Mouse (Mus musculus): ENCODE data around the gene Tnks1bp1. TPM values are rescaled to one million over a fixed set of nuclear protein-coding genes. Genes with fewer than 3 reads are reported as not detected.

Tnks1bp1 gene
- total RNA-seq, 2 experiments from 2014 or later, result 88.5 to 102 TPM

DNA sequence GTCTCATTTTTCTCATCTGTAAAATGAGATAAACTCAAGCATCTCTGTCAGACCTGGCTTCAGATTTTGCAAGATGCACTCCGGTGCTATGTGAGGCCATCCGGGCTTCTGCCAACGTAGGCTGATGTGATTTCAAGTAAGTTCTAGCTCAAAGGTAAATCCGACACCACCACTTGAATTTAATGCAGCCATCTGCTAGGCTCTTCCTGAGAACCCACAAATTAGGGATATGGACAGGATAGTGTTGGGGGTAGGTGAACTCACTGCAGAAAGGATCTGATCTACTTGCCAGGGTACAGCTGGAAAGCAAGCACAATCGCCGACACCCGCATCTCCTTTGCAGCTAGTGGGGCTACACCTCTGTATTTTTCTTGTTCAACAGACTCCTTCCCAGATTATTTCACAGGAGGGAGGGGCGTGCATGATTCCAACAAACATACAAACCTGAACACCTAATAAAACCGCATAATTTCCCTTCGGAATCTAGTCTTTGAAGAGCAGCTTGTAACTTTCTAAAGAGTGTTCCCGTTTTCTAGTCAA lies 11.2 kb upstream of the Tnks1bp1 start:
- intact Hi-C loops (cut with DNase I), result loop anchor here (1.0 to 2.0 kb wide), 2 partner anchors 11 to 210 kb away; partner anchors contain the start of gene Timm10
- DNase-seq (ENCODE audit: low spot score in 2 of 2), result no peak

- DNase-seq (ENCODE audit: low spot score in 2 of 2), result peak; percentile 95
- intact Hi-C loops (cut with DNase I), result loop anchor here (1.0 to 2.0 kb wide), 2 partner anchors 10 to 211 kb away; partner anchors contain the start of gene Timm10
Observed at GRCm38 (mm10) chr2:85037047-85038026, 10.5 kb upstream of the Tnks1bp1 start, which contains the start of the genes Ssrp1 and P2rx3. Gene Ssrp1 (plus strand): TSS chr2:85037234. Gene P2rx3 (minus strand): TSS chr2:85037462.

GRCm38 (mm10) chr2:85038336-85038735 lies 9.5 kb upstream of the Tnks1bp1 start:
- intact Hi-C loops (cut with DNase I), result no loop called here

DNA sequence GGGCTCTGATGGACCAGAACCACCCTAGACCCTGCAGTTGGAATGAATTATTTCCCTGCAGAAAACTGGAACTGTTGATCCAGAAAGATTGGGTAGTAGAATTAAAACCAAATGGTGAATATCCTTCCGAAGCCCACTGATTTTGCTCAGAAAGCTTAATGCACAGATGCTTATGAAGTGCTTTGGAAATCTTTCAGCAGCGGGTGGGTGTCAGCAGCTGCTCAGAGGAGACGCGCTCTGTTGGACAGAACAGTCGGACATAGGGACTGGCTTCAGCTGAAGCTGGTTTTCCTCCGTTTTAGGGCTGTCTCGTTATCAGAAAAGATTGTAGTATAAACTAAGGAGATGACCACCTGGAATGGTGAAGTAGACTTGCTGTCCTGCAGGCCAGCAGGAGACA lies 4.2 kb upstream of the Tnks1bp1 start:
- DNase-seq (ENCODE audit: low spot score in 2 of 2), result no peak
- intact Hi-C loops (cut with DNase I), result no loop called here

More at GRCm38 (mm10) chr2:85038336-85038735, 9.5 kb upstream of the Tnks1bp1 start:
- no peak for DNase-seq (ENCODE audit: low spot score in 2 of 2)

DNA sequence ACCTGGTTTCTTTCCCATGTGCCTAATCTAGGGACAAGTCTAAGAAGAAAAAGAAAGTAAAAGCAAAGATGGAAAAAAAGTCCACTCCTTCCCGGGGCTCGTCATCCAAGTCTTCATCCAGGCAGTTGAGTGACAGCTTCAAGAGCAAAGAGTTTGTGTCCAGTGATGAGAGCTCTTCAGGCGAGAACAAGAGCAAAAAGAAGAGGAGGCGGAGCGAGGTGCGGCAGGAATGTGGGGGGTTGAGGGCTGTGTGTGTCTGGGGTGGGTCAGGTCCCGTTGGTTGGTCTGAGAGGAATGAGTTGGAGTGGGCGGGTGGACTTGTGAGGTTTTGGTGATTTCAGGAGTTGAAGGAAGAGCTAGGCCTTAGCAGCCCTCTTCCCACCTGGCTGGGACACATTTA lies 1.6 kb upstream of the Tnks1bp1 start:
- no peak for DNase-seq (ENCODE audit: low spot score in 2 of 2)
- intact Hi-C loops (cut with DNase I), result no loop called here

DNA sequence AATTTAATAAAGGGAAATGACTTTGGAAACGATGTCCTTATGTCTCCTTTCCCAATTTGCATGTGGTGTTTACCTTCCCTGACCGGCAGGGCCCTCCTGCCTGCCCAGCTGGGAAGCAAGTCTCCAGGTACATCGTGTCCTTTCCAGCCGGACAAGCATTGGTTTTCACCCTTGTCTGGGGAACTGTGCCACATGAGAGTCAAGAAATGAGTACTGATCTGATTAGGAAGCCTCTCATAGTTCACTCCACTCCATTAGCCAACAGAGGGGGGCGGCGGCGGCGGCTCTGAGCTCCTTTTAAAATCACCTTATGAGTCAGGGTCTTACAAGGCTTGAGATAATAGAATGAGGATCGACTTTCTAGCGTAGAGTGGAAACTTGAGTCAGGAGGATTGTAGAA lies 741 bp upstream of the Tnks1bp1 start:
- intact Hi-C loops (cut with DNase I), result loop anchor here (1.0 kb wide), 1 partner anchor 10 kb away; the partner anchor contains the start of genes P2rx3 and Ssrp1
- DNase-seq (ENCODE audit: low spot score in 2 of 2), result no peak

DNA sequence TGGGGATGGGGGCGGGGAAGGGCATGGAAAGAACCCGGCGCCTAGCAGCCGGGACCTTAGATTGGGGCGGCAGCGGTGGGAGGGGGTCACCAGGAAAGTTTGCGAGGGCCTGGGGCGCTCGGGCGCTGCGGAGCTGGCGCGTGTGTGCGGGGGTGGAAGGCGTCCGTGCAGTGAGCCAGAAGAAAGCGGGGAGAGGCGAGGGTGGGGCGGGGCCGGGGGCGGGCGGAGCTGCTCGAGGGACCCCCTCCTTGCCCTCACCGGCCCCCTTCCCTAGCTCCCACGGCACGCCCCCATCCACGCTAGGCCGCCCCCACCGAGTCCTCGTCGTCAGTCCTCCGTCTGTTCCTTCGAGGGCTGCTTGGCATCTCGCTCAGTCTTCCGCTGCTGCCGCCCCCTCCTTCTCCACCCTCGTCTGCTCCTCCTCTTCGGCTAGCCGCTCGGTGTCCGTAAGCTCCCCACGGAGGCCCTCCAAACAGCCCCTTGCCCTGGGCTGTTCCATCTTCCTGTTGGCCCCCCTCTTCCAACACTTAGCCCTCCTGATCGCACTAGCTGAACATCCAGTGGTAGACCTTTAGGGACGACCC lies 438 bp downstream of the Tnks1bp1 start:
- intact Hi-C loops (cut with DNase I), result no loop called here
- DNase-seq (ENCODE audit: low spot score in 2 of 2), result peak; percentile 69 to 73

DNA sequence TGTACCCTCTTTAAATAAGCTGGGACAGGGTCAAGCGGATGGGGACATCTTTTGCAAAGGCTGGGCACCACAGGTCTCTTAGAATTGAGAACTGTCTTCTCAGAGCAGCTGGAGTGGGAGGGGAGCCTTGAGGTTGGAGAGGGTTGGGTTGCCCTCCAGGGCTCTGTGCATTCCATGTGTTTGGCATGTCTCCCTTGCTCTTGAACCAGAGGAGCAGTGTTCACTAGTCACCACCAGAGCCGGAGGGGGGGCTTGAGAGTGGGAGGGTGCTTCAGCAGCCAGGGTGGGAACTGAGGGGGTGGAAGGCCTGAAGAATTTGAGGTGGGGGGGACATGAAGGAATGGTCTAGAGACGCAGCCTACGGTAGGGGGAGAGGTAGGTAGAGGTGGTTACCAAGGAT lies 1.5 kb downstream of the Tnks1bp1 start:
- intact Hi-C loops (cut with DNase I), result no loop called here
- DNase-seq (ENCODE audit: low spot score in 2 of 2), result no peak

GRCm38 (mm10) chr2:85050001-85050634 lies 2.3 kb downstream of the Tnks1bp1 start:
- DNase-seq (ENCODE audit: low spot score in 2 of 2), result peak; percentile 44 to 60
- intact Hi-C loops (cut with DNase I), result no loop called here

DNA sequence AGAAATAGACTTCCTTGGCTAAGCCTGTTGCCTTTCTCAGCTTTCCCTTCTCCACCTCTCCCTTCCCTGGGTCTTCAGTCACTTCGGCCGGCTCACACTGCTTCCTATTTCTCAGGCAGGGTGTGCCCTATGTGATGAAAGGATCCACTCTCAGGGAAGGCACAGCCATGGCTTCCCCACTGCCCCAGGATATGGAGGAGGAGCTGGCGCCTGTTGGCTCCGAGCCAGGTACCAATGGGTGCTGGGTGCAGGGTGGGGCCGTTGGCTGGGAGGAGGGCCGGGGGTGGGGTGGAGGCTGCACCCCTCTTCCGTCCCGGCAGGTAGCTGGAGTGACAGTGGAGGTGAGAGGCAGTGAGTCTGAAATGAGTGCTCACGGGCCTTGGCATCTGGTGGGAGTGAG lies 2.9 kb downstream of the Tnks1bp1 start:
- DNase-seq (ENCODE audit: low spot score in 2 of 2), result no peak
- intact Hi-C loops (cut with DNase I), result no loop called here

DNA sequence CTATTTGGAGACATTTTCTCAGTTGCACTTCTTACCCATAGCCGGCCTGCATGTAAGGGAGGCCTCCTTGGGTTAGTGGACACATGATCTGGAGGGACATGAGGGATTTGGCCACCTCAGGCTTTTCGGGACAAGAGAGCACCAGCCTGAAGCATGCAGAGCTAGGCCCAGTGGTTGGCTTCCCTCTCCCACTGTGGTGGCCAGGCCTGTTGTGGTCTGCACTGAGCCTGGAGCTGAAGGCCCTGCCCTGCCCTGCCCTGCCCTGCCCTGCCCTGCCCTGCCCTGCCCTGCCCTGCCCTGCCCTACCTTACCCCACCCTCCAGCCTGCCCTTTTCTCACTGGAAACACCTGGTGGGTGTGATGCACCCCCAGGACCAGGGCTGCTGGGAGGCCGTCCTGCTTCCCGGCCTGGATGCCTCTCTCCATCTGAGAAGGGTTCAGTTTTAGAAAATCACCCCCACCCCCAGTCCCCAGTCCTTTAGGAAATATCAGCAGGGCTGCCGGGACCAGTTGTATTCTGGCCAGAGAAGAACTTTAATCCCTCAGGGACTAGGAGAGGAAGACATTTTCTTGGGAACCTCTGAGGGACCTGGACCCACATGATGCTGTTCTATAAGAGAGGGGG lies 5.5 kb downstream of the Tnks1bp1 start:
- no peak for DNase-seq (ENCODE audit: low spot score in 2 of 2)
- intact Hi-C loops (cut with DNase I), result no loop called here

- intact Hi-C loops (cut with DNase I), result no loop called here
- no peak for DNase-seq (ENCODE audit: low spot score in 2 of 2)
Observed at GRCm38 (mm10) chr2:85056711-85057110, 8.9 kb downstream of the Tnks1bp1 start.

DNA sequence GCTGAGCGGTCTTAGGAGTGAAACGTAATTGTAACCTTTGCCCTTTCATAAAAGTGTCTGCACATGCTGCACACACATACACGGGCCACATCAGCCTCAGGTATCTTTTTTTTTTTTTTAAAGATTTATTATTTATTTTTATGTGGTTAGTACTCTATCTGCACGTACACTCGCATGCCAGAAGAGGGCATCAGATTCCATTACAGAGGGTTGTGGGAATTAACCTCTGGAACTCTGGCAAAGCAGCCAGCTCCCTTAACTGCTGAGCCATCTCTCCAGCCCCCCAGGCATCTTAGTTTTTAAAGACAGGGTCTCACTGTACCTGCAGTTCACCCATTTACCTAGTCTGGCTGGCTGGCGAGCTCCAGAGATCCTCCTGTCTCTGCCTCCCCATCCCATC lies 11.9 kb downstream of the Tnks1bp1 start:
- intact Hi-C loops (cut with DNase I), result no loop called here
- no peak for DNase-seq (ENCODE audit: low spot score in 2 of 2)

GRCm38 (mm10) chr2:85060591-85061060 lies 12.8 kb downstream of the Tnks1bp1 start:
- no peak for DNase-seq (ENCODE audit: low spot score in 2 of 2)

DNA sequence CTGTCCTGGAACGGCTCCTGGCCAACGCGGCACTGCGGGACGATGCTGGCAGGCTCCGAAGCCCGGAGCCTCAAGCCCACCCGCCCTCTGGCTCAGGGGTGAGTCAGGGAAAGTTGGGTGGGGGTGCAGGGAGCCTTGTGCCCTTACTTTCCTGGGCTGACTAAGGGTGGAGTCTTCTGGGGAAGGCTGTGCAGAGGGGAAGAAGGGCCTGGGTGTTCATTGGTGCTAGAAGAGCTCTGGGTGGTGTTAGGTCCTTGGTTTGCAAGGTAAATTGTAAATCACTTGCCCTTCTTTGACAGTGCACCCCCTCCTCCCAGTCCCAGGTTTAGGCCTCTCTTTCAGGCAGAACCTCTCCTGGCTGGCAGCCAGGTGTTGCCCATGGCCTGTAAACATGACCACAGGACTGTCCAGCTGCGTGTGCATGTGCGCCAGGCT lies 13.3 kb downstream of the Tnks1bp1 start:
- no peak for DNase-seq (ENCODE audit: low spot score in 2 of 2)
- intact Hi-C loops (cut with DNase I), result no loop called here

More at GRCm38 (mm10) chr2:85060591-85061060, 12.8 kb downstream of the Tnks1bp1 start:
- intact Hi-C loops (cut with DNase I), result no loop called here

DNA sequence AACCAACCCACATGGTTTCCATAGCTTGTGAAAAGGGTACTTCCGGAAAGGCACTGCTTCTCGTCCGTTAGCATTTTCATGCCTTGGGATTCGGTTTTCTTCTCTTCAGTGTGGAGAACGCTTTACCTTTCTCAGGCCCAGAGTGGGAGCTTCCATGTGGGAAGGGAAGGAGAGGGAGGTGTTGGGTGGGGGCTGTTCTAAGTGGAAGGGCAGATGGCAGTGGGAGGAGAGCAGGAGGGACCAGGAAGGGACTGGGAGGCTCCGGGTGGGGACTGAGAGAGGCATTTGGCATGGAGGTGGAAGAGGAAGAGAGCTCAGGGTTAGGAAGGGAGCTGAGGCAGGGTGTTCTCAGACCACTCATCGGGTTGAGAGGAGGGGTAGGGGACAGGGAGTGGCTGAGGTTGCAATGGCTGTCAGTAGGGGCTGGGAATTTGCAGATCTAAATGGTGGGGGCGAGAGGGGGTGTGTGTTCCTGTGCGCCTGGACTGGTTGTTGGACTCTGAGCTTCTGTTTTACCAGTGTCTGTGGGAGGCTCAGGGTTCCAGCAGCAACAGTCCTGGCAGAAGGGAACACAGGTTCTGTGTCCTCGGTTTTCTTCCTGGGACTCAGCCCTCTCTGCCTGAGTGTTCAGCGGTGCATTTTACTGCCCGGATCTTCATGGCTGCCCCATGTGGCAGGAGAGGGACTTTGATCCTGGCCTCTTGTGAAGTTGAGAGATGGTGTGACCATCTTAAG lies 17.5 kb downstream of the Tnks1bp1 start:
- intact Hi-C loops (cut with DNase I), result no loop called here
- no peak for DNase-seq (ENCODE audit: low spot score in 2 of 2)

DNA sequence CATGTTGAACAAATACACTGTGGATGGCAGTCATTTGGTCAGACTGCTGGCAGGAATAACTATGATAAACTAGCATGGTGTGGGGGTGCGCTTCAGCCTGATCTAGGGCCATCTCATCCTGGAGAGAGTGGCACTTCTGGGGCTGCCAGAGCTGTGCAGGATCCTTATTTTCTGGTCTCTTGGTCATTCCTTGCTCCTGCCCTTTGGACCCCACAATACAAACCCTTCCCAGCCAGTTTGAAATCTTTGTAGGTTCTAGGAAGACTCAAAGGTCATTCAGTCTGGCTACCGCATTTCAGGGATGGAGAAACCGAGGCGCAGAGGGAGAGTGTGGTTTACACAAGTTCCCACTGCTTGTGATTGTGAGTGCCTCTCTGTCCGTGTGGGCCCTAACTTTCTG lies 19.1 kb downstream of the Tnks1bp1 start:
- no peak for DNase-seq (ENCODE audit: low spot score in 2 of 2)
- intact Hi-C loops (cut with DNase I), result no loop called here

GRCm38 (mm10) chr2:85067903-85068625 lies 20.2 kb downstream of the Tnks1bp1 start:
- DNase-seq (ENCODE audit: low spot score in 2 of 2), result no peak
- intact Hi-C loops (cut with DNase I), result no loop called here
